Mouse (Mus musculus) myocyte (in vitro differentiated cells): ENCODE data around the gene Ralbp1. TPM values are rescaled to one million over a fixed set of nuclear protein-coding genes. Genes with fewer than 3 reads are reported as not detected.

ENCODE experiments used
- H3K27me3 ChIP-seq: one replicate; pipeline ENCODE4 v1.6.1; 2011; ENCODE audit not compliant: control insufficient read depth, insufficient read depth, insufficient read length
- H3K36me3 ChIP-seq: one replicate; pipeline ENCODE4 v1.6.1; 2011; ENCODE audit not compliant: control insufficient read depth, insufficient read depth
- H3K4me2 ChIP-seq: one replicate; pipeline ENCODE4 v1.6.1; 2011; ENCODE audit warnings: low read depth, control low read depth
- H3K4me3 ChIP-seq: one replicate; pipeline ENCODE4 v1.5.1; 2011; ENCODE audit warnings: mild to moderate bottlenecking, control low read depth, moderate library complexity
- H3K79me2 ChIP-seq: one replicate; pipeline ENCODE4 v1.6.1; 2011; ENCODE audit not compliant: control insufficient read depth, insufficient read depth
- H3ac ChIP-seq: one replicate; pipeline ENCODE4 v1.6.1; 2011; ENCODE audit not compliant: control insufficient read depth, insufficient read length
- CEBPB ChIP-seq: IDR thresholded peaks from 2 replicates; pipeline ENCODE4 v1.6.1; 2011; ENCODE audit warnings: mild to moderate bottlenecking, moderate library complexity; ENCODE audit not compliant: poor library complexity, insufficient read depth, severe bottlenecking
- E2F4 ChIP-seq: IDR thresholded peaks from one replicate; pipeline ENCODE4 v1.6.1; 2011; ENCODE audit warnings: mild to moderate bottlenecking, control low read depth, moderate library complexity; ENCODE audit not compliant: insufficient read depth
- MAX ChIP-seq: IDR thresholded peaks from one replicate; pipeline ENCODE4 v1.6.1; 2011; ENCODE audit warnings: low read depth, mild to moderate bottlenecking, control low read depth
- MYOD1 ChIP-seq, 3 experiments: IDR thresholded peaks; one replicate each; pipeline ENCODE4 v1.6.1; 2011; ENCODE audit warnings: control low read depth in 2 of 3, low read depth in 2 of 3, mild to moderate bottlenecking in 2 of 3, moderate library complexity in 1 of 3; ENCODE audit not compliant: insufficient read length in 2 of 3, control insufficient read depth in 1 of 3
- MYOG ChIP-seq, 3 experiments: IDR thresholded peaks; one replicate each; pipeline ENCODE4 v1.6.1; 2011; ENCODE audit warnings: control low read depth in 2 of 3, low read depth in 2 of 3, mild to moderate bottlenecking in 2 of 3; ENCODE audit not compliant: insufficient read length in 2 of 3, control insufficient read depth in 1 of 3, insufficient read depth in 1 of 3
- POLR2A ChIP-seq: IDR thresholded peaks from one replicate; pipeline ENCODE4 v1.6.1; 2011; ENCODE audit warnings: low read depth, mild to moderate bottlenecking, control low read depth, moderate library complexity; ENCODE audit not compliant: insufficient read length
- POLR2AphosphoS2 ChIP-seq: IDR thresholded peaks from one replicate; pipeline ENCODE4 v1.6.1; 2011; ENCODE audit warnings: low read depth, control low read depth; ENCODE audit not compliant: insufficient read length
- REST ChIP-seq: IDR thresholded peaks from one replicate; pipeline ENCODE4 v1.6.1; 2011; ENCODE audit warnings: mild to moderate bottlenecking, control low read depth, moderate library complexity; ENCODE audit not compliant: insufficient read depth, insufficient read length
- SRF ChIP-seq: IDR thresholded peaks from one replicate; pipeline ENCODE4 v1.6.1; 2011; ENCODE audit warnings: low read depth; ENCODE audit not compliant: control insufficient read depth, insufficient read length
- TCF12 ChIP-seq: IDR thresholded peaks from one replicate; pipeline ENCODE4 v1.6.1; 2011; ENCODE audit warnings: mild to moderate bottlenecking, control low read depth; ENCODE audit not compliant: poor library complexity, insufficient read depth, severe bottlenecking
- TCF3 ChIP-seq: IDR thresholded peaks from one replicate; pipeline ENCODE4 v1.6.1; 2011; ENCODE audit warnings: low read depth, control low read depth; ENCODE audit not compliant: insufficient read length
- USF1 ChIP-seq: IDR thresholded peaks from one replicate; pipeline ENCODE4 v1.6.1; 2011; ENCODE audit warnings: low read depth, mild to moderate bottlenecking, control low read depth, moderate library complexity
- polyA plus RNA-seq: library from polyadenylated mRNA; unstranded; fragments of >200 nt; fragmentation: generic; extraction: Trizol; gene quantifications from one replicate; pipeline ENCODE4 v1.2.1, GENCODE M21; 2012; ENCODE audit warnings: missing spikeins

The Ralbp1 gene
- polyA plus RNA-seq, 1 experiment: 24.5 TPM

GRCm38 (mm10) chr17:65903011-65903410 is 17.4 kb upstream of the Ralbp1 start:
- Histone ChIP-seq H3ac (no peak overlapping the region), H3K4me3 (no peak overlapping the region), H3K27me3 (no peaks in the 10 kb centered on the region), H3K79me2 (no peaks in the 10 kb centered on the region), H3K4me2 (no peak overlapping the region), H3K36me3 (no peaks in the 10 kb centered on the region)
- TF ChIP-seq TCF3 (no peak), MYOG (IDR thresholded peaks at IDR 0.05; ENCODE audit: control insufficient read depth in 1 of 3, insufficient read depth in 1 of 3, insufficient read length in 2 of 3, low read depth in 2 of 3) (no peak), CEBPB (no peak), POLR2AphosphoS2 (no peak), MYOD1 (IDR thresholded peaks at IDR 0.05; ENCODE audit: control insufficient read depth in 1 of 3, insufficient read length in 2 of 3, low read depth in 2 of 3) (no peak), REST (no peak), USF1 (no peak), POLR2A (no peak), SRF (no peak), E2F4 (no peak), MAX (no peak), TCF12 (no peak)

DNA sequence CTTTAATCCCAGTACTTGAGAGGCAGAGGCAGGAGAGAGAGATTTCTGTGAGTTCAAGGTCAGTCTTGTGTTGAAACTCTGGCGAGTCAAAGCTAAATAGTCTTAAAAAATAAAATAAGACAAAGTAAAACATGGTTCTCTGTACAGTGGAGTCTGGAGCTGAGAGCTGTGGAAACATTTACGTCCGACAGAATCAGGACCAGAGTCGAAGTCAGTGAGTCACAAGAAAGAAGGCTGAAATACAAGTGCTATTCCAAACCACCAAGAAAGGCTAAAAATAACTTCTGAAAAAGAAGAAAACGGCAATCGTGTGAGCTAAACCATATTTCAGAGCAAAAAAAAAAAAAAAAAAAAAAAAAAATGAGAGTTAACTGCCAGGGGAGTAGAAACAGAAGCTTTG is 16.7 kb upstream of the Ralbp1 start:
- no peaks in the 10 kb centered on the region for H3K79me2 ChIP-seq
- TF ChIP-seq USF1 (no peak), POLR2A (no peak), MYOG (IDR thresholded peaks at IDR 0.05; ENCODE audit: control insufficient read depth in 1 of 3, insufficient read depth in 1 of 3, insufficient read length in 2 of 3, low read depth in 2 of 3) (no peak), MYOD1 (IDR thresholded peaks at IDR 0.05; ENCODE audit: control insufficient read depth in 1 of 3, insufficient read length in 2 of 3, low read depth in 2 of 3) (no peak), SRF (no peak), POLR2AphosphoS2 (no peak)
- H3K27me3 ChIP-seq: no peaks in the 10 kb centered on the region
- no peak overlapping the region for H3K4me3 ChIP-seq
- no peak overlapping the region for H3ac ChIP-seq
- no peaks in the 10 kb centered on the region for H3K36me3 ChIP-seq
- H3K4me2 ChIP-seq: no peak overlapping the region

GRCm38 (mm10) chr17:65896016-65896415 is 10.4 kb upstream of the Ralbp1 start:
- no peak for TF ChIP-seq USF1
- TF ChIP-seq CEBPB: no peak
- TF ChIP-seq SRF: no peak
- TF ChIP-seq POLR2A: no peak
- TF ChIP-seq REST: no peak
- no peak for TF ChIP-seq MYOD1 (IDR thresholded peaks at IDR 0.05; ENCODE audit: control insufficient read depth in 1 of 3, insufficient read length in 2 of 3, low read depth in 2 of 3)
- no peaks in the 10 kb centered on the region for H3K79me2 ChIP-seq

DNA sequence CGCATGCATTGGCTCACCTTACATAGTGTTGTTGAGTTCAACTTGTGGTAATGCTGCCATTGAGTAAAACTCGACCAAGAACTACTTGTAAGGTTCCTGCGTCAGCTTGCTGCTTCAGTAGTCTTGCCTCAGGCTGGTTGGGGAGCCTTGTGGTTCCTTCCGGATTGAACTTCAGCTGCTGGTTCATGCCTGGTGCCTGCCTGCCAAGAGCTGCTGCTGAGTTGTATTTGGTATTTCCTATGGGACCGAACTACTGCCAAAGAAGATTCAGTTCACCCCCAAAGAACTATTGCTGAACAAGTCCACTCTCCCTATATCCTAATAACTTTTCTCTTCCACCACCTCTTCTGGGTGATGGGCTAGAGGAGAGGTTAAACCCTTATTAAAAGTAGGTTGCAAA is 3.9 kb upstream of the Ralbp1 start:
- H3K4me3 ChIP-seq: no peak overlapping the region
- no peak for TF ChIP-seq CEBPB
- TF ChIP-seq USF1: no peak
- TF ChIP-seq TCF12: no peak
- no peak for TF ChIP-seq TCF3
- no peak for TF ChIP-seq SRF
- TF ChIP-seq REST: no peak
- TF ChIP-seq POLR2AphosphoS2: no peak
- TF ChIP-seq E2F4: no peak
- TF ChIP-seq MAX: no peak
- TF ChIP-seq MYOD1 (IDR thresholded peaks at IDR 0.05; ENCODE audit: control insufficient read depth in 1 of 3, insufficient read length in 2 of 3, low read depth in 2 of 3): no peak
- no peak for TF ChIP-seq POLR2A
- TF ChIP-seq MYOG (IDR thresholded peaks at IDR 0.05; ENCODE audit: control insufficient read depth in 1 of 3, insufficient read depth in 1 of 3, insufficient read length in 2 of 3, low read depth in 2 of 3): no peak
- H3K4me2 ChIP-seq: no peak overlapping the region
- no peaks in the 10 kb centered on the region for H3K27me3 ChIP-seq
- no peak overlapping the region for H3ac ChIP-seq
- H3K79me2 ChIP-seq: no peaks in the 10 kb centered on the region
- H3K36me3 ChIP-seq: no peaks in the 10 kb centered on the region

More at GRCm38 (mm10) chr17:65896016-65896415, 10.4 kb upstream of the Ralbp1 start:
- Histone ChIP-seq H3ac (no peak overlapping the region), H3K36me3 (no peaks in the 10 kb centered on the region), H3K27me3 (no peaks in the 10 kb centered on the region), H3K4me3 (no peak overlapping the region), H3K4me2 (no peak overlapping the region)

- peak overlapping the region; percentile 83 for H3K4me2 ChIP-seq
- H3K27me3 ChIP-seq: no peaks in the 10 kb centered on the region
- no peak for TF ChIP-seq SRF
- no peak for TF ChIP-seq MAX
- TF ChIP-seq E2F4: no peak
- TF ChIP-seq MYOD1 (IDR thresholded peaks at IDR 0.05; ENCODE audit: control insufficient read depth in 1 of 3, insufficient read length in 2 of 3, low read depth in 2 of 3): no peak
- TF ChIP-seq CEBPB: no peak
- TF ChIP-seq USF1: no peak
- no peak for TF ChIP-seq MYOG (IDR thresholded peaks at IDR 0.05; ENCODE audit: control insufficient read depth in 1 of 3, insufficient read depth in 1 of 3, insufficient read length in 2 of 3, low read depth in 2 of 3)
- no peak for TF ChIP-seq REST
- no peak for TF ChIP-seq POLR2A
- TF ChIP-seq POLR2AphosphoS2: no peak
- no peak for TF ChIP-seq TCF3
- no peak for TF ChIP-seq TCF12
- peak overlapping the region; percentile 40 for H3K4me3 ChIP-seq
- no peaks in the 10 kb centered on the region for H3K36me3 ChIP-seq
- H3ac ChIP-seq: no peak overlapping the region
- peaks cover 24% of the 10 kb centered on the region for H3K79me2 ChIP-seq
Observed at GRCm38 (mm10) chr17:65886571-65886970, 973 bp upstream of the Ralbp1 start.
